Mouse (Mus musculus) gastrocnemius, postnatal 10 days (tissue): Measurements from ENCODE around the gene Cnot10. TPM values are rescaled to one million over a fixed set of nuclear protein-coding genes. Genes with fewer than 3 reads are reported as not detected.

Experiments used
- DNase-seq: peaks from one replicate; pipeline ENCODE4 v3.0.0; 2021; ENCODE audit warnings: mixed read lengths
- long read RNA-seq, 2 experiments: library from polyadenylated mRNA; stranded (forward); transcript quantifications; one replicate each; pipeline ENCODE4 v2.0.0; 2021
- total RNA-seq, 2 experiments: library from RNA; stranded (reverse); gene quantifications; 2 replicates each; pipeline ENCODE4 v1.2.3; 2021

Cnot10 gene
- 10 to 100 TPM; 18.8 to 22.9 TPM for total RNA-seq
- long read RNA-seq, experiment 1, transcript Cnot10-201 (20 exons, 2,853 nt), result major isoform, 18 of 35 reads
- long read RNA-seq, experiment 1, partial matches to known transcripts, result 5 of 35 reads
- long read RNA-seq, experiment 1, other reads (novel, unspliced or antisense), result 12 of 35 reads
- long read RNA-seq, experiment 2, transcript Cnot10-201 (20 exons, 2,853 nt), result major isoform, 16 of 28 reads
- long read RNA-seq, experiment 2, partial matches to known transcripts, result 3 of 28 reads
- long read RNA-seq, experiment 2, other reads (novel, unspliced or antisense), result 8 of 28 reads

GRCm38 (mm10) chr9:114639839-114640646 lies at the start of gene Cnot10:
Gene Cnot10, minus strand, starts transcription at chr9:114640184.
- DNase-seq, result peak; percentile 99

GRCm38 (mm10) chr9:114688953-114689407 lies 49.0 kb upstream of the Cnot10 start:
- no peak for DNase-seq

GRCm38 (mm10) chr9:114688252-114688952 lies 48.4 kb upstream of the Cnot10 start, which contains the start of gene Dync1li1:
Gene Dync1li1, plus strand, starts transcription at chr9:114688790.
- peak; percentile 99 for DNase-seq

GRCm38 (mm10) chr9:114687639-114688038 lies 47.7 kb upstream of the Cnot10 start:
- no peak for DNase-seq

- no peak for DNase-seq
These were observed 46.3 kb upstream of the Cnot10 start for GRCm38 (mm10) chr9:114686245-114686644.

GRCm38 (mm10) chr9:114682193-114682592 lies 42.2 kb upstream of the Cnot10 start:
- DNase-seq, result no peak

GRCm38 (mm10) chr9:114680531-114680930 lies 40.5 kb upstream of the Cnot10 start:
- no peak for DNase-seq

GRCm38 (mm10) chr9:114679944-114680343 lies 40.0 kb upstream of the Cnot10 start:
- no peak for DNase-seq

- no peak for DNase-seq
These were observed 38.6 kb upstream of the Cnot10 start for GRCm38 (mm10) chr9:114678576-114678975.

GRCm38 (mm10) chr9:114673626-114674025 lies 33.6 kb upstream of the Cnot10 start:
- DNase-seq, result no peak

- DNase-seq, result no peak
These were observed 32.9 kb upstream of the Cnot10 start for GRCm38 (mm10) chr9:114672703-114673561.

GRCm38 (mm10) chr9:114671946-114672345 lies 32.0 kb upstream of the Cnot10 start:
- DNase-seq, result no peak

GRCm38 (mm10) chr9:114669011-114669410 lies 29.0 kb upstream of the Cnot10 start:
- no peak for DNase-seq

GRCm38 (mm10) chr9:114668047-114668446 lies 28.1 kb upstream of the Cnot10 start:
- DNase-seq, result no peak

- DNase-seq, result no peak
These were observed 26.9 kb upstream of the Cnot10 start for GRCm38 (mm10) chr9:114666858-114667257.

GRCm38 (mm10) chr9:114663782-114664181 lies 23.8 kb upstream of the Cnot10 start:
- no peak for DNase-seq

- no peak for DNase-seq
These were observed 22.0 kb upstream of the Cnot10 start for GRCm38 (mm10) chr9:114661991-114662390.

- no peak for DNase-seq
These were observed 21.0 kb upstream of the Cnot10 start for GRCm38 (mm10) chr9:114660983-114661382.

GRCm38 (mm10) chr9:114660506-114660905 lies 20.5 kb upstream of the Cnot10 start:
- no peak for DNase-seq

- DNase-seq, result no peak
These were observed 16.7 kb upstream of the Cnot10 start for GRCm38 (mm10) chr9:114656701-114657100.

GRCm38 (mm10) chr9:114655356-114655755 lies 15.4 kb upstream of the Cnot10 start:
- DNase-seq, result no peak
